Mouse (Mus musculus): ENCODE data around the gene Actrt2. TPM values are rescaled to one million over a fixed set of nuclear protein-coding genes. Genes with fewer than 3 reads are reported as not detected.

Gene Actrt2
- polyA plus RNA-seq, 1 experiment, result not detected

DNA sequence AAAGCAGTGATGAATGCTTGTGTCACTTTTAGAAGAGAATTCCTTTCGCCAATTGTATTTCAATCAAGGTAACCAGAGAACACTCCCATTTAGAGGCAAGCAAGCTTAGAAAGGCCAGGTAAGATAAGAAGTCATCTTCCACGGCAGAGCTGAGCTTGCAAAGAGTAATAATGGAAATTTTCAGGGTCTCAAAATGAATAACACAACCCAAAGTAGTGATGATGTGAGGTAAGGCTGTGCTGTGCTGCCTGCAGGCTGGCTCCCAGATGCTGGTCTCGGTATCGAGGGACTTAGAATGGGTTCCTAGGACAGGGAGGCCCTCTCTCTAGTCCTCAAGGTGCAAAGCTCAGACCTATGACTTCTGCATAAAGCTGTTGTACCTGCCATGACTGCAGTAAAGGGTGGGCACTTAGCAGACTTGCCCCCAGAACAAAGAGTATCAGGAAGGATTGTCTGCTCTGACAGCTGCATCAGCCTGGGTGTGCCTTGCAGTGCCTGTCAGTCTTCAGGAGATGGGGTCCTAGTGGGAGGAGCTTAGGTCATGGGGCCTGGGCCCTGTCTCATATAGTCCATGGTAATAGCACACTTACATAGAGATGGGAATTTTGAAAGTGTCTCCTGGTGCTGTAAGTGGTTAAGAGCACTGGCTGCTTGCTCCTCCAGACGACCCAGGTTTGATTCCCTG is 15.5 kb upstream of the Actrt2 start:
- no peak for DNase-seq (ENCODE audit: low spot score)

DNA sequence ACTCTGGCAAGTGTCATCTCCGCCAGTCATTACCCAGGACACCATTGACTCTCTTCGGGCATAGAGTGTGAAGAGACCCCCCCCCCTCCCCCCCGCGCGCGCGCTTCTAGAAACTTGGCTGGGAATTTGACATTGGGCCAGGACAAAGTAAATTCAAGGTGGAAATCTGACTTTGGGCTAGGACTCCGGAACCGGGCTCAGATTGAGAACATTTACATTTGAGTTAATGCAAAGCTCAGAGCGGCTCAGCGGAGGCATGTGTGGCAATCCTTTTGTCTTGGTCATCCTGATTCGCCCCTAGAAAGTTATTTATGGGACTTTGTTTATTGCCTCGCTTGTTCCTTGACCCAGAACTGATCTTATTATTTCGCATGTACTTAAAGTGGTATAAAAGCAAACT is 14.6 kb upstream of the Actrt2 start:
- DNase-seq (ENCODE audit: low spot score), result no peak

DNA sequence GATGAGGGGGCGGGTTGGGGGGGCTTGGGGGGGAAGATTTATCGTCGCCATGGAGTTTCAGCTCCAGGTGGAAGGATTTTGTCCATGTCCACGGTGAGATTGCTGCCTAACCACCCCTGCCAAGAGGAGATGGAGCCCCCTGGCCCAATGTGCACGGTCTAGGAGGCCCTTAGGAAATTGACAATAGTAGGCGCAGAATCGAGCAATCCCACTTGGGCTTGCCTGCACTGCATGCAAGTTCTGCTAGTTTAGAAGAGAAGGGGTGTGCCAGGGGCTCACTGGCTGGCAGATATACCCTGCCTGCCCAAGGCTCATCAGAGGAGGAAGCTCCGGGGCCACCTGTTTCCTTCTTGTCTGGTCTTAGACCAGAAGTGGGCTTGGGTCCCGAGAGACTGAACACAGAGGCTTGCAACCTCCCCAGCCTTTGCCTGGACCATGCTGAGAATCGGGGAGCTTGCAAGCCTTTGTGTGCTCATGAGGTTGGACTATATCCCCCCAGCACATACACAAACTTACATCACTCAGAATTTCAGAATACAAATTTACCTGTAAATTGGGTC is 7.9 kb upstream of the Actrt2 start:
- no peak for DNase-seq (ENCODE audit: low spot score)

DNA sequence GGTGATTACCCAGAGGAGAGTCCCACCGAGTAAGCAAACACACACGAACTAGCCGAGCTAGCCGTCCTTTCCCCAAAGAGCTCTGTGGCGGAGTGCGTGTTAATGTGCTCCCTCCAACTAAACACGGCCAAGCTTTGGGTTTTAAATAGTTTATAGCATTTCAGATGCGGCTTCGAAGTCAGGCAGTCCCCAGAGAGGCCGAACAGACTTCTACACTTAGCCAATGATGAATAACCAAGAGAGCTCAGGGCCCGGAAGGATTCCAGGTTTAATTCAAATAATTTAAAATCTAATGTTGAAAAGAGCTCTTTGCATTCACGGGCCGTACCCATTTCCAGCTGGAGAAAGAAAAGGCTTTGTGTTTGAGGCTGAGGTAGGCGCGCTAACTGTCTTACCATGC is 7.3 kb upstream of the Actrt2 start:
- DNase-seq (ENCODE audit: low spot score), result no peak

DNA sequence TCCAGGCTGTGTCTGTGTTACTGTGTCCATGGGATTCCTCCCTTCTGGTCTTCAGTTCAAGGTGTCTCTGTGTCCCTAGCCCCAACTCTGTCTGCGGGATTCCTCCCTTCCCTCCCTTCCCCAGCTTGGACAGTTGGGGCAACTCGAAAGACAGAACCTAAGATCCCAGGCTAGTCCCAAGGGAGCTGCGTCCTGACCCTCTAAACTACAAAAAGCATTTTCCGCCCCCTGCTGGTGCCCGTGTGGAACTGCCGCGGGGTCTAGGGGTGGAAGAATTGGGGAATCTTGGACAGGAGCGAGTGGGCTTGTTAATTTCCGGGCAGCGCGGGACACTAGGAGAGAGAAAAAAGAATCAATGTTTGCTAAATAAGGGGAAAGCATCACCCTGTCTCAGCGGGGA is 6.9 kb upstream of the Actrt2 start:
- peak; percentile 40 for DNase-seq (ENCODE audit: low spot score)

DNA sequence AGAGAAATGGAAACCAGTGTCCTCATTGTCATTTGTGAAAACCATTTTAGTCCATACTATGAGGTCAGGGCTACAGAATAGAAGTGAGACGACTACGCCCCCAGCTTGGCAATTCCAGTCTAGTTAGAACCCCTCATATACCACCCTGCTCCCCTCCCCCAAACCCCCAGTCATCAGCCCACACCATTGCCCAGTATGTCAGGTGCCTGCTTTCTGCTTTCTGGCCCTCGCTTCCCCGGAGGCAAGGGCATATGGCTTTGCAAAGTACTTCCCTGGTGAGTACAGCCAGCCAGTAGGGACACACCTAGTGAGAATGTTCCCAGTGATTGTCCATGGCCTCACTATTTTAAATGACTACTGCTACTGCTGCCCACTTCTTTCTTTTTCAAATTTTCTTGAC is 6.3 kb upstream of the Actrt2 start:
- no peak for DNase-seq (ENCODE audit: low spot score)

DNA sequence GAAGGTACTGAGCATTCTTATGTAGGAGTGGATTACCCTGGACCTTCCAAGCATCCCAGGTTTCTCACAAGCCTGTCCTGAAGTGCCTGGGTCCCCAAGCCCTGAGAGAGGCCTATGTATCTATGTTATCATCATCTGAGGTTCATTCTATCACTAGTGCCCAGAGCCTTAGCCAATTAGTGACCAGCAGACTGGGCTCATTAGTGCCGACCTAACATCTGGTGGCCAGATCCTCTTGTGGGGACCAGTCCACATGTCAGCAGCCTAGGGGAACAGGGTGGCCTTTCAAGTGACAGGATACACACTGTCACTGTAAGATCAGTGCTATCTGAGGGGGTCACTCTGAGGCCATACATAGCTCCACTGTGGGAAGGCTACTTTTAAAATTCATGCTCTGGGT is 4.4 kb upstream of the Actrt2 start:
- no peak for DNase-seq (ENCODE audit: low spot score)

DNA sequence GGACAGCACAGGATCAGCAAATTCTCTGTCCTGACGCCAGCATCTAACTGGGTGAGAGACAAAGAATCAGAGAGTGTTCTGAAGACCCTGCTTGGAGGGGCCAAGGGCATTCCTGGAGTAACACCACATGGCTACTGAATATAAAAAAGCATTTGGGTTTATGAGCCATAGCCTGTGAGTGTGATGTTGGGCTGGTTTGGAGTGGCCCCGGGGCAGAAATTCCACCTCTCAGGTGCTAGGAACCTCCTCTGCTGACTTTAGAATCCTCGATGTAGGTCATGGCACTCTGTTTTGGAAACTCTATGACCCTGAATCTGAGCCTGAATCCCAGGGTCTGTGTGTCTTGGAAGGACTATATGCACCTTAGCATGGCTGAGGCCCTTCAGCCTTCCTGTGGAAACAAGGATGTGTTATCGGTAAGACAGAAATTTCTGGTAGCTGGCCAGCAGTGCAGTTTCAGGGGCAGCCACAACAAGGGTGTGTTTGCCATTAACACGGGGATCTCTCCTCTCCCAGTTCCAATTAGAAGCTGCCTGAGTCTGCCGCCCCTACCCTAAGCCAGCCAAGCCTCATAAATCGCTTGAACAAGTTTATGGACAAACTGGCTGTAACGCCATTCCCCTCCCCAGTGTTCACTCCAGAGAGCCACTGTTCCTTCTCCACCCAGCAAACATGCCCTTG is 3.7 kb upstream of the Actrt2 start:
- no peak for DNase-seq (ENCODE audit: low spot score)

DNA sequence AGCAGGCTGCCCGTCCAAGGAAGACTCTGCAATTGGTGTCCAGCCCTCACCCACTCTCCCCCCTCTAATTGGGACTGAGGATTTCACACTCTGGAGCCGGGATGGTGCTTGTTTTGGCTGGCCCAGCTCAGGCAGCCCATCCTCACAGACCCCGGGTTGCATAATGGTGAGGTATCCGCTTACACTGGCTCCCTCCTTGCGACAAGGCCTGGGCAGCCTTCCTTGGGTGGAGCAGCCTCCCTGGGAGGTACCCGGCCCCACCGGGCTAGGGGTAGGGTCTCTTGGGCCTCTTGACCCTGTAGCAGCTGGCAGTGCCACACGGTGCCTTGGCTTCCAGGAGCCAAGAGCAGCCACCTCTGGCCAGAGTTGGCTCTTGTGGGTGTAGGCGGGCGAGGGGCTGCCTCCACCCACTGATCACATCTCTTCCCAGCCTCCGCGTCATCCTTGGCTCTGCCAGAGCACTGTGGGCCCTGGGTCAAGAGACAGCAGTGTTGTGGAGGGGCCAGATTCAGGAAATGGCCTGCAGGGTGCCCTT is 4.9 kb downstream of the Actrt2 start:
- DNase-seq (ENCODE audit: low spot score), result no peak

DNA sequence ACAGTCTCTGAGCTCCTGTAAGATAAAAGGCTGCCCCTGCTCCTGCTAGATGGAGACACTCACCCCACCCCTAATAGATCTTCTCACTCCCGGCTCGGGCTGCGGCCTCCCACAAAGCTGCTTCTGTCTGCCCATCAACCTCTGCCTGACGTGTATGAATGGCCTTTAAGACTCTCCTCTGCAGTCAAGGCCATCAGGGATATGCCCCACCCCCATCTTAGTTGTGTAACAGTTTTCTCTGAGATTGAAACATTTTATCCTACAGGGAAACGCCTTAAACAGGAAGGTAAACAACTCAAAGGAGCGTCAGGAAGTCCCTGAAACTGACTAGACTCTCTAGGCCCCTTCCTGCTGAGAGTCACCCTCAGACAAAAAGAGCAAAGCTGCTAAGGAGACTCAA is 6.4 kb downstream of the Actrt2 start:
- no peak for DNase-seq (ENCODE audit: low spot score)

DNA sequence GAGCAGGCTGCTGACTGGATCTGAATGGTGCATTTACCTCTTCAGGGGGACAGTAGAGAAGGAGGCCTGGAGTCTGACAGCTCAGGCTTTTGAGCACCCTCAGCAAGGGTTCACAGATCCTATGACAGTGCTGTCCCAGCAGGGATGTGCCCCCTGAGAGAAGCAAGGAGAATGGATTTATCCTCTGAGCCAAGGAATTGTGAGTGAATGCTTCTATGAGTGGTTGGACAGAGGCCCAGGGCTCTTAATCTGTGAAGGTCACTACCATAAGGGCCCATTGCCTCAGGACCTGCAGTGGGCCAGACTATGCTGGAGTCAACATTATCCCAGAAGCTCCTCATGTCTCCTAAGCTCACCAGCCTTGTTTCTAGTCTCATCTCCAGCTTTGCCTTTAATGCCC is 7.6 kb downstream of the Actrt2 start:
- DNase-seq (ENCODE audit: low spot score), result no peak

DNA sequence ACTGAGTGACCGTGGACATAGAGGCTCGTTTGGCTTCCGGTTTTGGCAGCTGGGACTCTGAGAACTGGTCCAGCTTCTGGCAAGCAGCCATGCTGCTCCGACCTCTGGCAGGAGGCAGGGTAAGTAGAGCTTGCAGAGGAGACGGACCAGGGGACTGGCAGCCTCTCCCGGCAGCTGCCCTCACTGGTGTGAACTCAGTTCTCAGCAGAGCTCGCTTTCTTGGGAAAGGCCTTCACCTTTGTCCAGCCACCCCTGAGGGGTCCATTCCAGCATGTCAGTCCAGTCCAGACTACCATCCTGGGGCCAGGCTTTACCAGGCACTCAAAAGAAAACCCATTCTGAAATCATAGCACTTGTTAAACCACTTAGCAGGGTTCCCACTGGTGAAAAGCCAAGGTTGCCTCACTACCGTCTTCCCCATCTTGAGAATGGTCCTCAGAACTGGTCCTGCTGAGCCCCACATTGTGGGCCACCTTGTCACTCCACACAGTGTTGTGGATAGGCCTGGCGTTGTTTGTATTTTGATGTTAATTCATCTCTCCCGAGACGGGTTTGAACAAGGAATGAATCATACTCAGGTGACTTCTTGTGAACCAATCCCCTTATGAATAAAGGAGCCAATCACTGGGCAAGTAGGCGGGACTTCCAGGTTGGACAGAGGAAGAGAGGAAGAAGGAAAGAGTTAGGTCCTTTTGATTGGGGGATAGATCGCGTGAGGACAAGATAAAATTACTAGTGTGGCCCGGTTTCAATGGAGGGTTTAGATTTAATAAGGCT is 12.3 kb downstream of the Actrt2 start:
- no peak for DNase-seq (ENCODE audit: low spot score)

DNA sequence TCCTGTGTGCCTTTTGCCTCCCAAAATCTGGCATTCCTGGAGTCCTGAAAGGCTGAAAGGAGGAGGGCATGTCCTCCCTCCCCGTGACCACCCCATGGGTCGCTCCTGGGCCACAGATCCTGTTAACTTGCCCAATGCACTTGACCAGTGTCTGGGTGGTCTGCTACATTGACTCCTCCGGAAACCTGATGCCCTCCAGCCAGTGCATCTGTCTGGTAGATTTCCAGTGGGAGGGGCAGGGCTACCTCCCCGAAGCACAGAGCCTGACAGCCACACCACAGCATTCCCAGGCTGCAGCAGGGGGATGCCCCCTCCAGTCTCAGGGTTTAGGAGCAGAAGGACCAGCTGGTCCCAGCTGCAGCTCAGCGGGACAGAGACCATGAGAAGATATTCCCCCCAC is 15.2 kb downstream of the Actrt2 start:
- DNase-seq (ENCODE audit: low spot score), result no peak

DNA sequence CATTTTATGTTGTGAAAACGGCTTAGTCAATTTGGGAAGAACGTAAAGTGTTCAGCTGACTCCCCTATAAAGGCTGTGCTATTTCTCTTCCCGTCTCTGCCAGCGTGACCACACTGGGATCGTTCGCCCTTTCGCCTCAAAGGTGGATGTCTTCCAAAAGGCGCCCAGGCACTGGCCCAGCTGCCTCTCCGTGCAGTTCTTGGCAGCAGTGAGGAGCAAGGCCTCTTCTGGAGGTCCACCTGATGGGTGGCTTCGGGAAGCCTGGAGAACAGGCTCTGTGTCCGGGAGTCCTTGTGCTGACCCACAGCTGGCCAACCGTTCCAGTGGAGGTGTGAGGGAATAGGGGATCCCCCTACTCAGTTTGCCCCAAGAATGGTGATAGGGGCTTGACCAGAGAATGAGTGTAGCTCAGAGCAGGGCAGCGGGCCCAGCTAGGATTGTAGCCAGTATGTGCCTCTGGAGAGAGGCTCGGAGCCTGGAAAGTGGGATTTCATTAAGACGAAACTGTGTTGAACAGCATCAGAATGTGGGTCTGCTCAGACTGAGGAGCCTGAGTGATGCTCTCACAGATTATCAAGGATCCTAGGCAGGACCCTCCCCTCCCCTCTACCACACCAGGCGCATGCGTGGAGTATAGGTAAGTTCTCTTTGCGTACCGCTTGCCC is 18.5 kb downstream of the Actrt2 start:
- DNase-seq (ENCODE audit: low spot score), result no peak

DNA sequence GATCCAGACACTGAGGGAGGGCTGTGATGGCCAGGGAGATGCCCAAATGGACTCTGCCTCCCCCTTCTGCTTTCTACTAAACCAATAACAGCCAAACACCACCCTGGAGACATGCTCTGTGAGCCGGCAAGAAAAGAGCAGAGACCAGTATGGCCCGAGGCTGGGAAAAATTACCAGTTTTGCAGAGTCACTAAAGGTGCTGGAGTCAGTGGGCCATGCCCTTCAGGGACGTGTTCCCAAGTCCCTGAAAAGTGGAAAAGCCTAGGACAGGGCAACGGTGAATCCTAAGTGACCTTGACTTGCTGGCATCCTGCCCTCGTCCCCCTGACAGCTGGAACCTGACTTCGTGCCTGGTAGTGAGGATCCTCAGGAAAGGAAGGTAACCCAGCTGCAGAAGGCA is 25.2 kb downstream of the Actrt2 start:
- no peak for DNase-seq (ENCODE audit: low spot score)

DNA sequence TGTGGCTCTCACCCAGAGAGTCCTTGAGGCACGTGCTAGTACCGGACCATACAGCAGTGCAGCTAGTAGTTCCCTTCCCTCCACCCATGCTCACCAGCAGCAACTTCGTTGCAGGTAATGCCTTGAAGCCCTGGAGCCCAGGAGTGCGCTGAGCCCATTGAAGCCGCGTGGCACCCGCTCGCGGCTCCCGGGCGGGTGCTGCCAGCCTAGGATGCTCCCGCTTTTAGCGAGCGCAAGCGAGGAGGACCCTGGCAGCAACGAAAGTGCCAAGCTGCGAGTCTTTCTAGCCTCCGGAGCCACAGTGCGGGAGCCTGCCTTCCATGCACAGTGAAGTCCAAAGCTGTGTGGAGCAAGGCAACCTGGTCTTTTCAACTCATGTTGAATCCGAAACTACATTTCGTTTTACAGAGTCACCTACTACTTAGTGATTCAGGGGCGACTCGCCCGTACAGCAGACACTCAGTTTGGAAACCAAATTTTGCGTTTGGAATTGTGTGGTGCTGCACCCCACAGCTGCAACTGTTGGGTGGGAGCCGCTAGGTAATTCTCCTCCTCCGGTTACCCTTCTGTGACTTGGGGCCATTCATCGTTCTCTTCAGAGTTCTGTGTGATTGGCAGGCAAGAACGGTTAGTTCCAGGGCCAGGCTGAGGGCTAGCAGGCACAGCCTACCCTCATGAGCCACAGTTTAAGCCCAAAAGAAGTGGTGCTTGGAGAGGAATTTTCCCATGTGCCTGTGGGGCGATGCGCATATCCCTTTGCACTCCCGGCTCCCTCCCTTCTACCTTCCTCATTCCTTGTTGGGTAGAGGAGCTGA is 26.2 kb downstream of the Actrt2 start:
- no peak for DNase-seq (ENCODE audit: low spot score)

DNA sequence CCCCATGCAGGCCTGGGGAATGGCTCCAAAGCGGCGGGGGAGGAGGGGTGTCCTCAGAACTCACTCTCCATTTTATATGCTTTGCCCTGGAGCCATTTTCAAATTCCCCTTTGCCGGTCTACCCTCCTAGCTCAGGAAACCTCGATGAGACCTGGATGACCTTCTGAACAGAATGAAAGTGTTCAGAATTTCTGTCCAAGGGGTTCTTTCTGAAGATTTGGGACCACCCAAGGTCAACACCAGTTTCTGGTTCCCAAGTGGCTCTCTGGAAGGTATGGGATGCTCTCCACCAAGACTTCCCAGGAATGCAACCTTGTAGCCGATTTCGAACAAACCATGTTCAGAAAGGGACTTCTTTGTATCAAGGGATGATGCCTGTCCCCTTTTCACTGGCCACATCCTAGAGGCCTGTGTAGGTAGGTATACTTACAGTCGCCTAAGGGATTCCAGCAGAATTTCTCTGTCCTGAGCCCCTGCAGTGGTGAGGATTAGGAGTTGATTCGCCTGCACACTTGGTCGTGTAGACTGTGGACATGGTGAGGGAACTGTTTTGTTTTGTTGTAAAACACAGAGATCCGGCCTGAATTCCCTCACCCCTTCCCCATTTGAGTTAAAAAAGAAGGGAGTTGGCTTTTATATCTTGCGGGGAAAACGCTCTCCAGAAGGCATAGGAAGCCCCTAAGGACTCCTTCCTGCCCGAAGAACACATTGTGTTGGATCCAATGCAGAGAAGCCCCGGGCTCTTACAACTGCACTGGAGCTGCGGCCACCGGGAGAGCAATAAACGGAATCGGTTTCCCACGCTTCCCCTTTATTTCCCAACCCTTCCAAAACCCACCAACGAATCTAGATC is 27.0 kb downstream of the Actrt2 start:
- no peak for DNase-seq (ENCODE audit: low spot score)

DNA sequence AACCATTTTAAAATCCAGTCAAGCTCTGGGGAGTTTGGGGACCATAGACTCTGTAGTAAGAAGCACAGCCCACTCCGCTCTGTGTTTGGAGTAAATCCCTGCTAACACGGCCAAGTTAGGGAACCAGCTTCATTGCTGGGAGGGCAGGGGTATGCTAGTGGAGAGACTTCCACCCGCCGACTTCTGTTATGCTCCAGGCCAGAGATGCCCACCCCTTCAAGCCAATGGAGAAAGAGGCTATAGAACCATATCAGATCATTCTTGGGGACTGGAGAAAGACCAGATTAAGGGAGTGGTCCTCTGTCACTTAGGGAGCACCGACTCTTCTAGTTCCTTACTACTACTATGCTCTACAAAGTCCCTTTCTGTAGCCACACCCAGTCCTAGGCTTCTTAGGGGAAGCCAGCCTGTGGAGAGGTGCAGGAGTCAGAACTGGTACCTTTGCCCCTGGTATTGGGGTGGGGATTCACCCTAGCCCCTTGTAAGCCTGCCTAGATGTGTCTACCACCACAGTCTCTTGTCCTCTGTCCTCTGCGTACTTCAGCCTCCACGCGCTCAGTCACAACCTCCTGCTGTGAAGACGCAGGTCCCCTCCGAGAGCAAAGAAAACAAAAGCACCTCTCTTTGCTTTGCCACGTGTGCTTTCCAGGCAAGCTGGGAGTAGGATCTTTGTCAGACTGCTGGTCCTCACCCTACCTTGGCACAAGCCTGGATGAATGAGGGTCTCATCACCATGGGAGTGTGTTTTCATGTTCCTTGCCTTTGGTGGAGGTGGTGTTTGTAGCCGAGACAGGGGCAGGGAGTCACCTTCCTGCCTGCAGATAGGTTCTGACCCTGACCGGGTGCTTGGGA is 27.9 kb downstream of the Actrt2 start:
- no peak for DNase-seq (ENCODE audit: low spot score)

DNA sequence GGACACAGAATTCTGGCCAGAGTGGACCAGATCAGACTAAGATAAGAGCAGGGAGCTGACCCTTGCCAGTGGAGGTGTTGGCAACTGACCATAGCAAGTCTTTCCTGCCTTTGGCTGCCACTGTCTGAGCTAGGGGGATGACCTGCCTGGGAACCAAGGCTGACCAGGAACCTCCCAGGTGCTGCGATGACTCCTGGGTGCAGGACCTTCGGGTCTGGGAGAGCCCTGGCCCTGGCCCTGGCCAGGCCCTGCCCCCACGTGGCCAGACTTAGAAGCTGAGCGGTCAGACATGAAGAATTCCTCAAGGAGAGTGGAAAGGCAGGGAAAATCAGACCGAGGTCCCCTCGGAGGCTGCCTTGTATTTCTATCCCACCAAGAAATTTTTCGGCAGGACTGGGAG is 28.5 kb downstream of the Actrt2 start:
- DNase-seq (ENCODE audit: low spot score), result no peak

Measured in urinary bladder, adult 2 months (tissue).